Mouse (Mus musculus) intestine, embryonic 15.5 days (tissue): ENCODE results near the gene Rhcg. TPM values are rescaled to one million over a fixed set of nuclear protein-coding genes. Genes with fewer than 3 reads are reported as not detected.

Experiments used
- ATAC-seq: fragments of 200-750 bp; cut with Nextera tagmentation; 2 replicates; pipeline ENCODE4 v1.8.0; 2017; ENCODE audit warnings: moderate TSS enrichment, moderate library complexity
- H3K27ac ChIP-seq: fragments of 300-500 bp; sonication (generic); 2 replicates; pipeline ENCODE4 v1.5.1; 2015; ENCODE audit warnings: mild to moderate bottlenecking, inconsistent platforms
- H3K27me3 ChIP-seq: fragments of 300-500 bp; sonication (generic); replicated peaks from 2 replicates; pipeline ENCODE4 v1.6.1; 2015; ENCODE audit warnings: inconsistent platforms
- H3K36me3 ChIP-seq: fragments of 300-500 bp; sonication (generic); 2 replicates; pipeline ENCODE4 v1.6.1; 2015; ENCODE audit warnings: inconsistent platforms
- H3K4me1 ChIP-seq: fragments of 300-500 bp; sonication (generic); replicated peaks from 2 replicates; pipeline ENCODE4 v1.6.1; 2015; ENCODE audit warnings: inconsistent platforms
- H3K4me2 ChIP-seq: fragments of 300-500 bp; sonication (generic); replicated peaks from 2 replicates; pipeline ENCODE4 v1.6.1; 2015; ENCODE audit warnings: mild to moderate bottlenecking, inconsistent platforms
- H3K4me3 ChIP-seq: fragments of 300-500 bp; sonication (generic); replicated peaks from 2 replicates; pipeline ENCODE4 v1.5.1; 2015; ENCODE audit warnings: inconsistent platforms
- H3K9ac ChIP-seq: fragments of 300-500 bp; sonication (generic); 2 replicates; pipeline ENCODE4 v1.6.1; 2015; ENCODE audit warnings: inconsistent platforms
- H3K9me3 ChIP-seq: fragments of 300-500 bp; sonication (generic); 2 replicates; pipeline ENCODE4 v1.6.1; 2016; ENCODE audit warnings: inconsistent platforms
- WGBS: fragments of 180-500 bp; shearing (Covaris S2); methylation state at CpG from one replicate; pipeline ENCODE4 v1.1.7; 2015; 5-methylcytosine and 5-hydroxymethylcytosine counted together
- polyA plus RNA-seq: library from polyadenylated mRNA; unstranded; fragments of >200 nt; fragmentation: Nextera tagmentation; extraction: Ambion mirVana; gene quantifications from 2 replicates; pipeline ENCODE4 v1.2.1, GENCODE M21; 2015

The Rhcg gene
- polyA plus RNA-seq, 1 experiment from 2014 or later: not detected

DNA sequence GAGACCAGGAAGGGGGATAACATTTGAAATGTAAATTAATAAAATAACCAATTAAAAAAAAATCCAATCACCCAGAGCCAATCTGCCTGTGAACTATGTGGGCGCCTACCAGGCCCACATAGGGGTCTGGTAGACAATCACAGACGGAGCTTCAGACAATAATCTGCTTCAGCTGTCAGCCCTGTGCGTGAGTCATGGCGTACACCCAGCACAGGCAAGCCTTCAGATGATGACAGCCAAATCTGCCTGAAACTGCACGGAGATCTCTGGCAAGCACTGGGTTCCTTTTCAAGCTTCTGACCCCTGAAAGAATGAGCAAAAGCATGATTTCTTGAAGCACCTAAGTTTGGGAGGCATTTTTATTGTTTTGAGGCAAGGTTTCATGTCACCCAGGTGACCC lies 8.7 kb upstream of the Rhcg start:
- 81% methylated on average over 5 of the region's 5 CpGs for WGBS
- Histone ChIP-seq H3K9ac (no peak overlapping the region), H3K27ac (no peak overlapping the region), H3K4me2 (no peak overlapping the region), H3K27me3 (no peaks in the 10 kb centered on the region), H3K4me3 (no peak overlapping the region), H3K36me3 (no peaks in the 10 kb centered on the region), H3K4me1 (no peaks in the 10 kb centered on the region), H3K9me3 (no peaks in the 10 kb centered on the region)
- no peak for ATAC-seq

GRCm38 (mm10) chr7:79623086-79623485 lies 5.6 kb upstream of the Rhcg start:
- Histone ChIP-seq H3K27me3 (no peaks in the 10 kb centered on the region; the same call in 1 of the 2 replicates), H3K9ac (no peak overlapping the region), H3K4me3 (no peak overlapping the region), H3K4me2 (no peak overlapping the region), H3K27ac (no peak overlapping the region), H3K9me3 (no peaks in the 10 kb centered on the region), H3K36me3 (no peaks in the 10 kb centered on the region), H3K4me1 (no peaks in the 10 kb centered on the region)
- no peak for ATAC-seq
- 42% methylated on average over 8 of the region's 8 CpGs for WGBS

DNA sequence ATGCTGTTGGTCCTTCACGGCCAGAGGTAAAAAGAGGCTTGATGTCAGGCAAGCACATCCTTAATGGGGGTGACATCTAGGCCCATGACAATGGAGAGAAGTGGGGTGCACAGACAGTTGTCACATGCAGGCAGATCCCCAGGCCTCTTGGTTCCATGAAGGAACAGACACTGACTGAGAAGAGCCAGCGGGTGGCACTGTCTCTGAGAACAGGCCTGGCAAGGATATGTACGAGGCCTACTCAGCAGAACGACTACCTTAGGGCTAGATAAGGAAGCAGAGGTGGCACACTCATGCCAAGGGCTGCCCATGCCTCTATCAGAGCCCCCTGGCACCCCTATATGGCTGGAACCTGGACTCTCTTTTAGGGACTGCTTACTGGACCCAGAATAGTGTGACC lies 2.0 kb upstream of the Rhcg start:
- Histone ChIP-seq H3K9ac (no peak overlapping the region), H3K27ac (no peak overlapping the region), H3K9me3 (no peaks in the 10 kb centered on the region), H3K4me2 (no peak overlapping the region), H3K27me3 (peaks cover 29% of the 10 kb centered on the region), H3K36me3 (no peaks in the 10 kb centered on the region), H3K4me3 (no peak overlapping the region), H3K4me1 (0 out of 2 replicates have a peak, but pooled peaks cover 4% of the 10 kb centered on the region)
- WGBS: 69% methylated on average over 4 of the region's 4 CpGs
- no peak for ATAC-seq

DNA sequence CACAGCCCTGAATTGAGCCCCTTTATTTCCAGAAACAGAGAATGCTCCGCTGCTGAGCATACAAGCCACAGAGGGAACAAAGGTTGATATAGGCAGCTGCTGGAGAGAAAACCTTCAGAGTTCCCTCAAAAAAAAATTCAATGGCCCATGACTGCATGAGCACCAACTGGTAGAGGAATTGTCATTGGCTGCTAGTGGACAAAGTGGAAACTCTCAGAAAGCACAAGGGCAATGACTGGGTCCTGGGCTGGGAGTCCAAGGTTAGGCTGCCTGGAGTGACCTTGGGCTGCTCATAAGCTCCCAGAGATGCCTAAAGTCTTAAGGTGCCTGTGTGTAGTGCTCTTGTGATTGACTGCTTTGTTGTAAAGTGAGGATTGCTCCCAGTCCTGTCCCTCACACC lies 1.5 kb downstream of the Rhcg start:
- H3K9ac ChIP-seq: no peak overlapping the region
- peaks cover 37% of the 10 kb centered on the region for H3K27me3 ChIP-seq
- 70% methylated on average over 1 of the region's 1 CpGs for WGBS
- no peak overlapping the region for H3K4me3 ChIP-seq
- no peaks in the 10 kb centered on the region for H3K9me3 ChIP-seq
- 0 out of 2 replicates have a peak, but pooled peaks cover 4% of the 10 kb centered on the region for H3K4me1 ChIP-seq
- H3K27ac ChIP-seq: no peak overlapping the region
- no peak for ATAC-seq
- H3K36me3 ChIP-seq: no peaks in the 10 kb centered on the region
- no peak overlapping the region for H3K4me2 ChIP-seq

DNA sequence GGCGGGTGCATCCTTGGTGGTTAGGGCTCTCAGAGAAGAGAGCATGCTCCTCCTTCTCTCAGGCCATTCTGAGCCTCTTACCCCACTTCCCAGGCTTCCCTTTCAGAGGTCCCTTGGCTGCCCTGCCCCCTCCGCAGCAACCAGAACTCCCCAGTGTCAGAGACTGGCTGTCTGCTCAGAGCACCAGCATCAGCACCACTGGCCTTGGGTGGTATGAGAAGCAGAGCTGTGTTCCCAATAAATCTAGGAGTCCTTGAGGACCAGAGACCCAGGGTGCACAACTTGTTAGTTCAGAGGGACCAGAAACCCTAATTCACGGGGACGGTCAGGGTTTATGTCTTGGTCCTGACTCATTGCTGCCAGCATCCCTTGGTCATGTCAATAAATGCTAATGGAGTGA lies 2.4 kb downstream of the Rhcg start:
- no peaks in the 10 kb centered on the region for H3K36me3 ChIP-seq
- no peak overlapping the region for H3K27ac ChIP-seq
- no peak overlapping the region for H3K9ac ChIP-seq
- H3K9me3 ChIP-seq: no peaks in the 10 kb centered on the region
- 76% methylated on average over 4 of the region's 4 CpGs for WGBS
- 0 out of 2 replicates have a peak, but pooled peaks cover 4% of the 10 kb centered on the region for H3K4me1 ChIP-seq
- H3K4me2 ChIP-seq: no peak overlapping the region
- H3K27me3 ChIP-seq: peaks cover 37% of the 10 kb centered on the region
- H3K4me3 ChIP-seq: no peak overlapping the region
- ATAC-seq: no peak

- WGBS: 56% methylated on average over 11 of the region's 11 CpGs
- Histone ChIP-seq H3K9ac (no peak overlapping the region), H3K4me1 (0 out of 2 replicates have a peak, but pooled peaks cover 4% of the 10 kb centered on the region), H3K4me2 (no peak overlapping the region), H3K27ac (no peak overlapping the region), H3K36me3 (no peaks in the 10 kb centered on the region), H3K4me3 (no peak overlapping the region), H3K9me3 (no peaks in the 10 kb centered on the region), H3K27me3 (peaks cover 40% of the 10 kb centered on the region)
- no peak for ATAC-seq
Observed at GRCm38 (mm10) chr7:79613314-79613713, 4.1 kb downstream of the Rhcg start.

GRCm38 (mm10) chr7:79612783-79613182 lies 4.7 kb downstream of the Rhcg start:
- H3K27ac ChIP-seq: no peak overlapping the region
- H3K27me3 ChIP-seq: peaks cover 43% of the 10 kb centered on the region
- ATAC-seq: no peak
- 8% methylated on average over 6 of the region's 6 CpGs for WGBS
- no peak overlapping the region for H3K9ac ChIP-seq
- H3K4me1 ChIP-seq: peaks cover 4% of the 10 kb centered on the region; the same call in 1 of the 2 replicates
- no peak overlapping the region for H3K4me3 ChIP-seq
- no peak overlapping the region for H3K4me2 ChIP-seq
- no peaks in the 10 kb centered on the region for H3K9me3 ChIP-seq
- no peaks in the 10 kb centered on the region for H3K36me3 ChIP-seq

- 78% methylated on average over 9 of the region's 9 CpGs for WGBS
- H3K4me2 ChIP-seq: no peak overlapping the region
- H3K4me3 ChIP-seq: no peak overlapping the region
- no peaks in the 10 kb centered on the region for H3K9me3 ChIP-seq
- no peaks in the 10 kb centered on the region for H3K36me3 ChIP-seq
- peaks cover 41% of the 10 kb centered on the region for H3K27me3 ChIP-seq
- no peaks in the 10 kb centered on the region; the same call in 1 of the 2 replicates for H3K4me1 ChIP-seq
- no peak overlapping the region for H3K27ac ChIP-seq
- no peak for ATAC-seq
- no peak overlapping the region for H3K9ac ChIP-seq
Observed at GRCm38 (mm10) chr7:79611901-79612300, 5.6 kb downstream of the Rhcg start.

DNA sequence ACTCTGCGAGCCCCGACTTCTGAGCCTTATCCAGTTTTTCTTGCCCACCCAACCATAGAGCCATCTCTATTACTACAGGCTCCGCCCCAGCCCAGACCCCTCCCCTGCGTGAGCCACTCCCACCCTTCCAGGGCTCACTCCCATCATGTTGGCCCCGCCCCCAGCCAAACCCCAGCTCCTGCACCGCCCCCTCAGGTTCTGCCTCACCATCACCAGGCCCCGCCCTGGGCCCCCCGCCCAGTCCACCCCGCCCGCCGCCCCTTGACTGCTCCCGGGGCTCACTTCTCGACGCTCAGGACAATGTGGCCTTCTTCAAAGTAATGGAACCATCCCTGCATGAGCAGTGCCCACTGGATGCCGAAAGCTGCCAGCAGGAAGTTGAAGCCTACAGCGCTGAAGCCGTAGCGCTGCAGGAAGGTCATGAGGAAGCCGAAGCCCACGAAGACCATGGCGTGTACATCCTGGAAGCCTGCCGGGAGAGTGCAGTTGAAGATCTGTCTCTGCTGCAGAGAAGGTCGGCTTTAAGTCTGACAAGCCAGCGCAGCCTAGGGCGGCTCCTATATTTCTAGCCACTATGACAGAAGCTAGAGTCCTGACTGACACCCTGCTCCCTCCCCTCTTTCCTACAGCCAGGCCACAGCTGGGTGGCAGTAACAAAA lies 10.1 kb downstream of the Rhcg start:
- Histone ChIP-seq H3K4me2 (peak overlapping the region; percentile 79), H3K27me3 (peaks cover 24% of the 10 kb centered on the region), H3K9ac (0 out of 2 replicates have a peak overlapping the region, but pooled peaks have one; percentile 17), H3K27ac (no peak overlapping the region), H3K9me3 (no peaks in the 10 kb centered on the region), H3K4me3 (peak overlapping the region; percentile 30), H3K4me1 (no peaks in the 10 kb centered on the region; the same call in 1 of the 2 replicates), H3K36me3 (no peaks in the 10 kb centered on the region)
- 3% methylated on average over 25 of the region's 25 CpGs for WGBS
- ATAC-seq: peak; percentile 78

GRCm38 (mm10) chr7:79606766-79607165 lies 10.7 kb downstream of the Rhcg start:
- Histone ChIP-seq H3K9ac (no peak overlapping the region), H3K27ac (no peak overlapping the region), H3K36me3 (no peaks in the 10 kb centered on the region), H3K27me3 (peaks cover 26% of the 10 kb centered on the region), H3K9me3 (no peaks in the 10 kb centered on the region), H3K4me1 (no peaks in the 10 kb centered on the region; the same call in 1 of the 2 replicates), H3K4me2 (no peak overlapping the region; the same call in 1 of the 2 replicates), H3K4me3 (no peak overlapping the region)
- no peak for ATAC-seq
- 40% methylated on average over 3 of the region's 3 CpGs for WGBS

DNA sequence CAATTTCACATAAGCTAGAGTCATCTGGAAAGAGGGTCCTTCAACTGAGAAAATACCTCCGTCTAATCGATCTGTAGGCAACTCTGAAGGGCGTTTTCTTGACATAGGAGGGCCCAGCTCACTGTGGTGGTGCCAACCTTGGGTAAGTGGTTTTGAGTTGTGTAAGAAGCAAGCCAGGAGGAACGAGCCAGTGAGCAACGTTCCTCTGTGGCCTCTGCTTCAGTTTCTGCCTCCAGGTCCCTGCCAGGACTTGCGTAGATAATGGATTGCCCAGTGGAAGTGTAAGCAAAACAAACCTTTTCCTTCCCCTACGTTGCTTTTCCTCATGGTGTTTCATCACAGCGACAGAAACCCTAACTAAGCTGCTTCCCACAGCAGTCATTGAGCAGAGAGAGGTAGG lies 15.5 kb downstream of the Rhcg start:
- H3K4me3 ChIP-seq: no peak overlapping the region
- ATAC-seq: no peak
- no peak overlapping the region for H3K4me2 ChIP-seq
- no peak overlapping the region for H3K27ac ChIP-seq
- no peak overlapping the region for H3K9ac ChIP-seq
- no peaks in the 10 kb centered on the region for H3K9me3 ChIP-seq
- H3K4me1 ChIP-seq: no peaks in the 10 kb centered on the region
- 48% methylated on average over 8 of the region's 8 CpGs for WGBS
- H3K27me3 ChIP-seq: peaks cover 38% of the 10 kb centered on the region
- H3K36me3 ChIP-seq: no peaks in the 10 kb centered on the region

GRCm38 (mm10) chr7:79600122-79600521 lies 17.3 kb downstream of the Rhcg start:
- WGBS: 77% methylated on average over 10 of the region's 10 CpGs
- Histone ChIP-seq H3K27me3 (peaks cover 47% of the 10 kb centered on the region), H3K4me3 (no peak overlapping the region), H3K4me2 (no peak overlapping the region), H3K9ac (no peak overlapping the region), H3K4me1 (no peaks in the 10 kb centered on the region), H3K36me3 (no peaks in the 10 kb centered on the region), H3K9me3 (no peaks in the 10 kb centered on the region), H3K27ac (no peak overlapping the region)
- ATAC-seq: no peak

GRCm38 (mm10) chr7:79594854-79595253 lies 22.6 kb downstream of the Rhcg start:
- Histone ChIP-seq H3K4me3 (no peak overlapping the region), H3K4me1 (0 out of 2 replicates have a peak, but pooled peaks cover 7% of the 10 kb centered on the region), H3K9me3 (no peaks in the 10 kb centered on the region), H3K4me2 (no peak overlapping the region), H3K36me3 (no peaks in the 10 kb centered on the region), H3K27me3 (peaks cover 78% of the 10 kb centered on the region), H3K9ac (no peak overlapping the region), H3K27ac (no peak overlapping the region)
- peak; percentile 34; the same call in 1 of the 2 replicates for ATAC-seq
- 15% methylated on average over 7 of the region's 7 CpGs for WGBS
